Mouse (Mus musculus) fat pad, adult 2 months (tissue): Measurements from ENCODE around the gene Dab2ip.

Experiments used
- DNase-seq: peaks from one replicate; pipeline ENCODE4 v3.0.0-alpha.2; 2011; ENCODE audit warnings: low read depth, low spot score; ENCODE audit errors: extremely low read depth

The Dab2ip gene

GRCm38 (mm10) chr2:35712611-35713010 is 154.5 kb downstream of the Dab2ip start:
- no peak for DNase-seq

DNA sequence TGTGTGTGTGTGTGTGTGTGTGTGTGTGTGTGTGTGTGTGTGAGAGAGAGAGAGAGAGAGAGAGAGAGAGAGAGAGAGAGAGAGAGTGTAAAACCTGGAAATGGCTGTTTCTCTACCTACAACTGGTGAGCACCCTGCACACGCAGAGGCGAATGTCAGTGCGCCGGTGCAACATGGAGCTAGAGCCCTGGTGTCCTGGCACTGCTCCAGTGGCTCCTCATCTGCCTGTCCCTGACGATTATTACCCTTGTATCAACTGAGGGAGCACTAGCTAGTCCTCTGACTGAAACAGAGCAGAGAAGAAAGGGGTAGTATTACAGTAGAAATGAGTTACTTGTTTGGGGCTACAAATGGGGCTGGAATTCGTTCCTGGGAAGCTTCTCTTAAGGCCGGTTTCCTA is 155.4 kb downstream of the Dab2ip start:
- no peak for DNase-seq

GRCm38 (mm10) chr2:35714742-35715167 is 156.7 kb downstream of the Dab2ip start:
- no peak for DNase-seq

GRCm38 (mm10) chr2:35715485-35715884 is 157.4 kb downstream of the Dab2ip start:
- DNase-seq, result no peak

- no peak for DNase-seq
These were observed 158.1 kb downstream of the Dab2ip start for GRCm38 (mm10) chr2:35716175-35716574.

DNA sequence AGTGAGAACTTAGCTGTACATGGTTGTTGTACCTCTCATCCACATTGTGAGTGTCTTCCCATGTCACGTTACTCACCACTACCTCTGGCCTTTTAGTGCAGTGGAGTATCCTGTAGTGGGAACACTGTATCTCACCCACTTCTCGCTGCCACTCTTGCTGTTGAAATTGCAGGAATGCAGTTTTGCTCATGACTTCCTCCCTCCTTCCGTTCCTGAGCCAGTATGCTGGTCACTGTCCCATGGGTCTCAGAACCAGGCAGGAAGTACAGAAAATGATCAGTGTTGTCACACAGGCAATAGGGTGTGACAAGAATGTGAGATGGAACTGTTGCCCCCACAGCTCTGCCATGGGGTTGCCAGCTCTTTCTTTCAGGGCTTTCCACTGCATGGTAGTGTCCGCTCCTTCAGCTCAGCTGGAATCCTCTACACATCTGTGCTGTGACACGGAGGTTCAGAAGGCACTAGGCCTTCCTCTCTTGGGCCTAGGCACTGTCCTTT is 160.0 kb downstream of the Dab2ip start:
- no peak for DNase-seq

- no peak for DNase-seq
These were observed 160.6 kb downstream of the Dab2ip start for GRCm38 (mm10) chr2:35718662-35719061.

- DNase-seq, result no peak
These were observed 161.4 kb downstream of the Dab2ip start for GRCm38 (mm10) chr2:35719230-35720005.

- no peak for DNase-seq
These were observed 162.0 kb downstream of the Dab2ip start for GRCm38 (mm10) chr2:35720104-35720503.

DNA sequence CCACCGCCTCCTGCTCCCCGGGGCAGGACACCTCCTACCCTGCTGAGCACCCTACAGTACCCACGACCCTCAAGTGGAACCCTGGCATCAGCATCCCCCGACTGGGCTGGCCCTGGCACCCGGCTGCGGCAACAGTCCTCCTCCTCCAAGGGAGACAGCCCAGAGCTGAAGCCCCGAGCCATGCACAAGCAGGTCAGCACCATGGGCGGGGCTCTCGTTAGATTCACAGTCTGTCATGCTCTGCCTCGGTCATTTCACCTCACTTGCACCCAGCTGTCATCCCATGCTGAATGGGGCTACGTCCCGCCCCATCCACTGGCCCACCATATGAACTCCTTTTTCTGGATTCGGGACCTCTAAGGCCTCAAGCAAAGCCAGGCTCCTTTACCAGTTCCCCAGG is 162.5 kb downstream of the Dab2ip start:
- no peak for DNase-seq

GRCm38 (mm10) chr2:35720956-35721355 is 162.9 kb downstream of the Dab2ip start:
- no peak for DNase-seq

GRCm38 (mm10) chr2:35722821-35723220 is 164.8 kb downstream of the Dab2ip start:
- DNase-seq, result no peak

DNA sequence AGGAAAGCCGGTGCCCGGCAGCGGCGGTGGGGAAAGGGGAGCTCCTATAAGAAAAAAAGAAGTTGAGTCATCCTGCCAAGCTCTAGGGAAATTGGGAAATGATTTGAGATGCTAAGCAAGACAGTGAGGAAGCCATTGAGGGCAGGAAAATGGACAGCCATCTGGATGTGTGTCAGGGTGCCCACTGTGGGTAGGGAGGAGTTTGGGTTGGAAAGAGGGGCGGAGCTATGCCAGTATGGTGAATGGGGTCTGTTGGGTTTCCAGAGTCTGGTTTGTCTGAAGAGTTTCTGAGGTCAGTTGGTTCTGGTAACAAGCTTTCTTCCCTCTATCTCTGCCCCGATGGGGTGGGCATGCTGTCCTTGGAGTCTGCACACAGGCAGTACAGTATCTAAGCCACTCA is 165.2 kb downstream of the Dab2ip start:
- no peak for DNase-seq

DNA sequence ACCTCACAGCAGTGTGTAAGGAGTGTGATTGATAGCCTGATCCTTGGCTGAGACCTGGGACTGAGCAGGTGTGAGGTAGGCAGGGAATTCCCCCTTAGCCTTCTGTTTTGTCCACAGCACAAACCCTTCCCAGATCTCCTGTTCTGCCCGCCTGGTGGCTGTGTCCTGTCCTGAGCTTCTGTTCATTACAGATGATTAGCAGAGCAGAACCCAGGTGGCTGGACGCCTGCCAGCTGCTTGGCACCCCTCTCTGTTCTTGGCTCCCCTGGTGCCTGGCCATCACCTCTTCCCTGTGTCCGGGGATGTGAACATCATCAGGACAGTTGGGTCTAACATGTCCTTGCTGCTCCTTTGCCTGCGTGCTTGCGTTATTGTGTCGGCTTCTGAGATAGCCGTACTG is 165.6 kb downstream of the Dab2ip start:
- DNase-seq, result no peak

DNA sequence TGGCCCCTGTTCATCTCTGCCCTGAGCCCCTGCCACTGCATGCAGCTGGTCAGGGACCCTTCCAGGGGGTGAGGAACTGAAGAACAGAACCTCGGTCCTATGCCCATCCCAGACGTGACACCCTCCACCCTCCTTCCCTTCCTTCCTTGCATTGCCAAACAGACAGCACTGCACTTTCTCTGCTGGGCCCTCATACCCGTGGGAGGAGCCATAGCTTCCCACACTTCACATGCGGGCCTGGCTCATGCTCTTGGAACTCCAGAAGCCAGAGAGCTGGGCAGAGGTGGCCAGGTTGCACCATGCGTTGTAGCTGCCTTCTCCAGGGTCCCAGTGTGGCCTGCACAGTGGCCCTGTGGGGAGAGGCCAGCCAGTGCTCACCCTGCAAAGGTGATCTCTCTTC is 170.6 kb downstream of the Dab2ip start:
- DNase-seq, result no peak

DNA sequence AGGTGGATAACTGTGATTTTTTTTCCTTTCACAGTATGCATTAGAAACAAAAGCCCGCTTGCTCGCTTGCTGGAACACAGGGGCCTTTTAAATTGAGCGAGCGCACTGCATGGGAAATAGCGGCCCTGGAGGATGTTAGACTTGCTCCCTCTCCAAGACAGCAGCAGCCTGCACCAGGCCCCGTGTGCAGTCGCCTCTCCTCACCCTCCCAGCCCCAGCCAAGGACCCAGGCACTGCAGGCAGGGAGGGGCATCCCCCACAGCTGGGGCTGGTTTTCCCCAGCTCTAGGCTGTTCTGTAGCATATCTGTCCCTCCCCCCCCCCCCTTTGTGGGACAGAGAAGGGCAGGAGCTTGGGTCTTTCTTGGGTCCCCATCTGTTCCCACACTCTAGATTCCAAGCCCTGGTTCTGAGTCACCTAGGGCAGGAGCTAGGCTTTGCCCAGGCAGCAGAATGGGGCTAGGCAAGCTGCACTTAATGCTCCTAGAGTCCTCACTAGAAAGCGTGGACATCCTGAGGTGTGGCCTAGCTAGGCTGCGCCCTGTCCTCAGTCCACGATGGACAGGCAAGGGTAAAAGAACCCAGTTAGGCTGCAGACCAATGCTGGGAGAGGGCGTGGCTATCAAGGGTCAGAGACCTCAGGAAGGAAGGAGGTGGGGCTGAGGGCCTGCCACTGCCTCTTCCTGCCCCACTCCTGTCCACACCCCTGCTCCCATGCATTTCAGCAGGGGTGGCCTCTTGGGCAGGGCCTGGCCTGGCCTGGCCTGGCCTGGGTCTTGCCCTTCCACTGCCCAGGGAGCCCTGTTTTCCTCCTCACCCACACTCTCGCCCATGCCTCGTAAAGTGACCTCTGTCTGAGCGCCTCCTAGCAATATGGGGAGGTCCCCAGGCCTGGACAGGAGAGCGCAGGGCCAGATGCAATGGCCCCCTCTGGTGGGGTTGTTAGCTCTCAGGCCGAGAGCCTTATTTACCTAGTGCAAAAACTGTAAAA is 171.3 kb downstream of the Dab2ip start:
- DNase-seq, result no peak

DNA sequence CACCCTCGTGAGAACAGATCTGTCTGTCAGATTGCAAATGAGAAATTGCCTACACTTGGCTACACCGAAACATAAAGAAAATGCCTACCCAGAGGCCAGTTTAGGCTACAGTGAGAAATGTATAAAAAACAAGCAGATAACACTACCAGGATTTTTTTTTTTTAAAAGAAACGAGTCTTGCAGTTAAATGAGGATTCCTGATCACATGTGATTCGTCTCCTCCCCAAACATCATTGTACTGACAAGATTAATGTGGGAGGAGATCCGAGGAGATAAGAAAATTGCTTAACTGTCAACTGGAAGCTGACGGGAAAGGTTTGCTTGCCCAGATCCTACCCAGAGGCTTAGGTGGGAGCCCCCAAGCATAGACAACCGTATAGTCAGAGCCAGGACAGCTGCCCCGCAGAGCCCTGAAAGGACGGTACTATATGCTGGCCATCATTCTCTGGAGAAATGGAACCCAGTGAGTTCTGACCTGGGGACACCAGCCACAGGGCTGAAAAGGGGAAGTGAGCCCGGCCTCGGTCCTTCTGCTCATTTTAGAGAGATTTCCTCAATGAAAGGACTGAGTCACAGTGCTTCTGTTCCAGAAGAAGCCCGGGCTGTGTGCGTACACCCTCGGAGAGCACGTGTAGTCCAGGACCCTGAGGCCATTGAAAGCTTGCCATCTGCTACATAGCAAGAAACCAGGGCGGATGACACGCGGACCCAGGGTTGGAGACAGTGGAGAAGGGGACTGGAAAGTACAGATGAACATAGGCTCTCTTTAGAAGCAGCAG is 173.8 kb downstream of the Dab2ip start:
- peak; percentile 18 for DNase-seq

- no peak for DNase-seq
These were observed 176.9 kb downstream of the Dab2ip start for GRCm38 (mm10) chr2:35735001-35735400.

- DNase-seq, result no peak
These were observed 178.0 kb downstream of the Dab2ip start for GRCm38 (mm10) chr2:35736061-35736460.

DNA sequence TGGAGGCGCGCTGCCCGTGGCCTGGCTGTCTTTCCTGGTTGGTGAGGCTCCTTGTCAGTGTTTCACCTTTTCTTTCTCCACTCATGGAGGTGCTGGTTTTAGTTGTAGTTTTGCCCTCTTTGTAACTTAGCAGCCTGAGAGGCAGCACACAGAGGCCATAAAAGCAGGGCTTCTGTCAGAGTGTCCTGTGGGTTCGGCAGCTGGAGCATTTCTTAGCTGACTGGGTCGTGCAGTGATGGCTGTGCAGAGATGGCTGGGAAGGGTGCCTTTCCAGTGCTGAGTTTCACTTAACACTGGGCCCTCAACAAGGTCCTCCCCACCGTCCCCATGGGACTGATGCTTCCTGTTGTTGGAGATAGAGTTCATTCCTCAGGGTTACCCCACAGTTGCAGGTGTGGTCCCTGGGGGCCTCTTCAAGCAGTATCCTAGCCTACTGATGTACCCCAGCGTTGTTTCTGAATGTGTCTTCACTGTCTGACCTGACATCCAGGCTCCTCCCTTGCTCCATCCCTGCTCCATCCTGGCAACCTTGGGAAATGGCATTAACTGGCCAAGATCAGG is 179.5 kb downstream of the Dab2ip start:
- DNase-seq, result no peak
